Mouse (Mus musculus) thymus, adult 2 months (tissue): ENCODE measurements at regions not wholly inside any gene's neighbourhood (a gene's known extent, or its start where the extent isn't known, plus 50 kb on each side); places are given as distances from the start of the nearest gene placed in this dataset.

Source experiments
- DNase-seq: peaks from one replicate; pipeline ENCODE4 v3.0.0; 2021
- H3K27ac ChIP-seq: fragments of 200-500 bp; 2 replicates; pipeline ENCODE4 v1.5.1; 2012; ENCODE audit warnings: low read length, control low read depth; ENCODE audit not compliant: control insufficient read depth, insufficient read depth
- H3K27me3 ChIP-seq: fragments of 200-500 bp; 2 replicates; pipeline ENCODE4 v1.6.1; 2012; ENCODE audit warnings: mild to moderate bottlenecking, low read length, moderate library complexity, mixed read lengths; ENCODE audit not compliant: control insufficient read depth, insufficient read depth
- H3K36me3 ChIP-seq: fragments of 200-500 bp; 2 replicates; pipeline ENCODE4 v1.6.1; 2012; ENCODE audit warnings: mild to moderate bottlenecking, low read length, moderate library complexity; ENCODE audit not compliant: control insufficient read depth, insufficient read depth
- H3K4me1 ChIP-seq: fragments of 200-500 bp; replicated peaks from 2 replicates; pipeline ENCODE4 v1.6.1; 2012; ENCODE audit warnings: low read length; ENCODE audit not compliant: control insufficient read depth, insufficient read depth
- H3K4me3 ChIP-seq: fragments of 200-500 bp; 2 replicates; pipeline ENCODE4 v1.5.1; 2012; ENCODE audit warnings: mild to moderate bottlenecking, low read length, control low read depth, moderate library complexity; ENCODE audit not compliant: control insufficient read depth, insufficient read depth
- CTCF ChIP-seq: fragments of 200-500 bp; IDR thresholded peaks from 2 replicates; pipeline ENCODE4 v1.5.1; 2012; ENCODE audit warnings: mild to moderate bottlenecking, control low read depth, low read length, moderate library complexity, borderline replicate concordance; ENCODE audit not compliant: control insufficient read depth, poor library complexity, insufficient read depth; ENCODE audit errors: extremely low read depth
- POLR2A ChIP-seq: fragments of 200-500 bp; IDR thresholded peaks from 2 replicates; pipeline ENCODE4 v1.6.1; 2012; ENCODE audit warnings: mild to moderate bottlenecking, low read length, control low read depth, moderate library complexity; ENCODE audit not compliant: control insufficient read depth, poor library complexity, insufficient read depth; ENCODE audit errors: extremely low read depth
- WGBS: fragments of 180-500 bp; shearing (Covaris S2); methylation state at CpG from one replicate; pipeline ENCODE4 v1.1.7; 2018; 5-methylcytosine and 5-hydroxymethylcytosine counted together

- no peak for DNase-seq
- no peak overlapping the region for H3K4me3 ChIP-seq
- TF ChIP-seq CTCF (no peak), POLR2A (no peak)
- no peaks in the 10 kb centered on the region for H3K36me3 ChIP-seq
- no peak overlapping the region for H3K27ac ChIP-seq
- WGBS: 85% methylated on average over 6 of the region's 6 CpGs
- no peaks in the 10 kb centered on the region for H3K4me1 ChIP-seq
- no peaks in the 10 kb centered on the region for H3K27me3 ChIP-seq
Observed at GRCm38 (mm10) chr17:83135441-83136120, 79.5 kb upstream of the Pkdcc start.

GRCm38 (mm10) chr17:83136267-83136666 is 78.8 kb upstream of the Pkdcc start:
- Histone ChIP-seq H3K36me3 (no peaks in the 10 kb centered on the region), H3K27ac (no peak overlapping the region), H3K27me3 (no peaks in the 10 kb centered on the region), H3K4me1 (no peaks in the 10 kb centered on the region), H3K4me3 (no peak overlapping the region)
- WGBS: 95% methylated on average over 5 of the region's 5 CpGs
- TF ChIP-seq POLR2A: no peak
- no peak for TF ChIP-seq CTCF
- DNase-seq: no peak

DNA sequence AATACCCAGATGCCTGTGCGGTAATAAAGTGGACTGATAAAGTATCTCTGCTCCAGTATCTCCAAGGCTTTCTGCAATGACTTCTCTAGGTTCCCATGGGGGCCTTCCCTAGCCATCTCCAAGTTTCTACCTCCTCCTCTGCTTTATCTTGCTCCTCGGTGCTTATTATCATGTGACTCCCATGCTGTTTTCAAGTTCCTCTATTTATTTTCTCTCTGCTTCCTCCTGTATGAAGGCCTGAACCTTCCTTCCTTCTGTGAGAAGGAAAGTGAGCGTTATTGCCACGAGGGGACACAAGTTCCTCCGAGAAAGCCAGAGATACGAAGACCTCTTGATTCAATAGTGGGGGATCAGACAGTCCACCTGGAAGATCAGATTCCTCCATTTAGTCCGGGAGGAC is 77.4 kb upstream of the Pkdcc start:
- WGBS: 42% methylated on average over 7 of the region's 7 CpGs
- DNase-seq: no peak
- H3K4me1 ChIP-seq: no peaks in the 10 kb centered on the region
- no peaks in the 10 kb centered on the region for H3K27me3 ChIP-seq
- H3K36me3 ChIP-seq: no peaks in the 10 kb centered on the region
- TF ChIP-seq CTCF: no peak
- TF ChIP-seq POLR2A: no peak
- H3K4me3 ChIP-seq: no peak overlapping the region
- no peak overlapping the region for H3K27ac ChIP-seq

GRCm38 (mm10) chr17:83138493-83139417 is 76.3 kb upstream of the Pkdcc start:
- no peak for TF ChIP-seq CTCF
- no peak for TF ChIP-seq POLR2A
- Histone ChIP-seq H3K4me3 (no peak overlapping the region), H3K27me3 (no peaks in the 10 kb centered on the region), H3K4me1 (no peaks in the 10 kb centered on the region), H3K36me3 (no peaks in the 10 kb centered on the region), H3K27ac (no peak overlapping the region)
- DNase-seq: no peak
- WGBS: 75% methylated on average over 11 of the region's 11 CpGs

DNA sequence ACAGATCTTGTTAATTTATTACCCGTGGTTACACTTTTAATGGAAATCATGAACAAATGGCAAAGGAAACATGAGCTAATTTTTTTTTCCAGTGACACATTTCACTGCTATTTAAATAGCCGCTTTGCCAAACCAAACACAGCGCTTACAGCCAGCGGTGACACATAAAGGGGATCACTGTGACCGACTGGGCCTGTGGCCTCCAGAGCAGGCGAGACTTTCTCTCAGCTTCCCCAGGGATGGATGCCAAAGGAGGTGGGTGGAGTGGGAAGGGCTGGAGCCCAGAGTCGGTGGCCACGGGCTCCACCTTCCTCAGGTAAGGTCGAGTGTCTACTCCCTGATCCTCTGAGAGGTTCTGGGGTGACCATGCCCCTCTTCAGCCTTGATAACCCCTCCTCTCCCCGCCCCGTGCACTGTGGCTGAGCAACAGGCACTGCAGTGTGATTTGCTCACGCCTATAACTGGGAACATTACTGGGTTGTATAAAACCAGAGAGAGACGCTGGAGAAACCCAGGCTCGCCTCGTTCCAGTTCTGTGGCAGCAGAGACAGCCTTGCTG is 66.6 kb upstream of the Pkdcc start:
- Histone ChIP-seq H3K27ac (no peak overlapping the region), H3K36me3 (no peaks in the 10 kb centered on the region), H3K4me1 (no peaks in the 10 kb centered on the region), H3K4me3 (no peak overlapping the region), H3K27me3 (no peaks in the 10 kb centered on the region)
- DNase-seq: no peak
- no peak for TF ChIP-seq CTCF
- TF ChIP-seq POLR2A: no peak
- 83% methylated on average over 15 of the region's 15 CpGs for WGBS

- no peaks in the 10 kb centered on the region for H3K4me1 ChIP-seq
- no peaks in the 10 kb centered on the region for H3K27me3 ChIP-seq
- WGBS: 99% methylated on average over 6 of the region's 6 CpGs
- H3K36me3 ChIP-seq: no peaks in the 10 kb centered on the region
- TF ChIP-seq CTCF (no peak), POLR2A (no peak)
- no peak overlapping the region for H3K27ac ChIP-seq
- DNase-seq: no peak
- H3K4me3 ChIP-seq: no peak overlapping the region
Observed at GRCm38 (mm10) chr17:83149336-83149735, 65.8 kb upstream of the Pkdcc start.
